Mouse (Mus musculus) intestine, postnatal 0 days (tissue): Measurements from ENCODE around the gene Slc9c1. TPM values are rescaled to one million over a fixed set of nuclear protein-coding genes. Genes with fewer than 3 reads are reported as not detected.

Experiments
- ATAC-seq: fragments of 200-750 bp; cut with Nextera tagmentation; 2 replicates; pipeline ENCODE4 v1.8.0; 2017; ENCODE audit warnings: mild to moderate bottlenecking, moderate TSS enrichment, moderate library complexity
- H3K27ac ChIP-seq: fragments of 300-500 bp; sonication (generic); 2 replicates; pipeline ENCODE4 v1.5.1; 2014; ENCODE audit warnings: mild to moderate bottlenecking, low read depth, low read length, moderate library complexity
- H3K27me3 ChIP-seq: fragments of 300-500 bp; sonication (generic); replicated peaks from 2 replicates; pipeline ENCODE4 v1.6.1; 2014; ENCODE audit warnings: low read length, mixed read lengths; ENCODE audit not compliant: control insufficient read depth, insufficient read depth
- H3K36me3 ChIP-seq: fragments of 300-500 bp; sonication (generic); 2 replicates; pipeline ENCODE4 v1.6.1; 2014; ENCODE audit warnings: mild to moderate bottlenecking, moderate library complexity; ENCODE audit not compliant: control insufficient read depth, insufficient read depth
- H3K4me1 ChIP-seq: fragments of 300-500 bp; sonication (generic); replicated peaks from 2 replicates; pipeline ENCODE4 v1.6.1; 2014; ENCODE audit warnings: antibody characterized with exemption, low read length, mixed read lengths; ENCODE audit not compliant: control insufficient read depth, insufficient read depth
- H3K4me2 ChIP-seq: fragments of 300-500 bp; sonication (generic); replicated peaks from 2 replicates; pipeline ENCODE4 v1.6.1; 2014; ENCODE audit warnings: low read depth, mild to moderate bottlenecking, moderate library complexity
- H3K4me3 ChIP-seq: fragments of 300-500 bp; sonication (generic); 2 replicates; pipeline ENCODE4 v1.5.1; 2014; ENCODE audit warnings: low read depth, low read length
- H3K9ac ChIP-seq: fragments of 300-500 bp; sonication (generic); 2 replicates; pipeline ENCODE4 v1.6.1; 2014; ENCODE audit warnings: mild to moderate bottlenecking, low read depth, low read length
- H3K9me3 ChIP-seq: fragments of 300-500 bp; sonication (generic); 2 replicates; pipeline ENCODE4 v1.6.1; 2016; ENCODE audit warnings: mixed run types; ENCODE audit not compliant: control insufficient read depth
- CTCF ChIP-seq: sonication (generic); IDR thresholded peaks from 2 replicates; pipeline ENCODE4 v1.5.1; 2016; ENCODE audit warnings: low read depth, mild to moderate bottlenecking, control low read depth, antibody characterized with exemption, moderate library complexity
- WGBS: fragments of 180-500 bp; shearing (Covaris S2); extraction: QIAGEN DNeasy Blood & Tissue Kit; methylation state at CpG from one replicate; pipeline ENCODE4 v1.1.7; 2014; 5-methylcytosine and 5-hydroxymethylcytosine counted together
- polyA plus RNA-seq: library from polyadenylated mRNA; unstranded; fragments of >200 nt; fragmentation: Nextera tagmentation; extraction: Ambion mirVana; gene quantifications from 2 replicates; pipeline ENCODE4 v1.2.1, GENCODE M21; 2015

The Slc9c1 gene
- polyA plus RNA-seq, 1 experiment from 2014 or later: not detected

DNA sequence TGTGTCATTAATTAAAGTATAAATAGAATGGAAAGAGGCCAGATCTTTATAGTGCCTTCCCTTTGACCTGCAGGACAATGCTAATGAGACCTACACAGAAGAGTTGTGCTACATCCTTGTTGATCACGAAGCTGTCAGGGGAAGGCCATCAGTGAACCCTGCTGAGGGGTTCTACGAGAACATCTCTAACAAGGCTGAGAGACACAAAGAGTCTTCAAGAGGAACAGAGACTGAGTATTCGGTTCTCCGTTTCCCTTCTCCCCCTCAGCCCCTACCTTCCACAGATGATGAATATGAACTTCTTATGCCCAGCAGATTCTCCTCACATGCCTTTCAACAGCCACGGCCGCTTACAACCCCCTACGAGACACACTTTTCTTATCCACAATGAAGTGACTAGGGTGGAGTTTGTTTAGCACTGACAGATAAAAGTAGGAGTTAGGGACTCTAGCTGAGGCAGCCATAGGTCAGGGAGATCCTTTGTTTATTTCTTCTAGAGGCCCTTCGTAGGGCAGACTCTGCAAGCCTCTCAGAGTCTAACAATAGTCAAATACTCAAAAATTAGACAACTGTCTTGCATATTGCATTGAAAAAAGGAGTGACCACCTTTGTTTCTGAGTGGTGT is 84.8 kb downstream of the Slc9c1 start:
- H3K9ac ChIP-seq: no peak overlapping the region
- no peaks in the 10 kb centered on the region for H3K9me3 ChIP-seq
- no peak overlapping the region for H3K27ac ChIP-seq
- no peak overlapping the region for H3K4me3 ChIP-seq
- no peaks in the 10 kb centered on the region for H3K27me3 ChIP-seq
- H3K4me1 ChIP-seq: no peaks in the 10 kb centered on the region
- no peak overlapping the region for H3K4me2 ChIP-seq
- ATAC-seq: no peak
- TF ChIP-seq CTCF: no peak
- 63% methylated on average over 8 of the region's 8 CpGs for WGBS
- H3K36me3 ChIP-seq: no peaks in the 10 kb centered on the region

DNA sequence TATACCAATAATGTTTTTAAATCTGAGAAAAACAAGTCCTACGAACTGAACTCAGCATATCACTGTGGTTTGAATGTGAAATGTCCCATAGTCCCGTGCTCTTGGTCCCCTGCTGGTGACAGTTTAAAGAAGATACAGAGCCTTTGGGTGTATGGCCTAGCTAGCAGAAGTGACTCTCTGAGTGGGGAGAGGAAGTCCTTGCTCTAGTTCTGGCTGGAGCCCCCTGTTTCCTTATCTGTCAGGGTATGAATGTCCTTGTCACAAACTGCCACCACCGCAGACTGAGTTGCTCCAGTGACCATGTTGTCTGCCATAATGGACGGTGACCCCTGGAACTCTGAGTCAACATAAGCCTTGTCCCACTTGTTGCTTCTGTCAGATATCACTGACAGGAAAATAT is 88.1 kb downstream of the Slc9c1 start:
- no peaks in the 10 kb centered on the region; the same call in 1 of the 2 replicates for H3K36me3 ChIP-seq
- no peak overlapping the region for H3K4me3 ChIP-seq
- no peak for ATAC-seq
- no peaks in the 10 kb centered on the region for H3K27me3 ChIP-seq
- H3K9me3 ChIP-seq: no peaks in the 10 kb centered on the region
- no peak for TF ChIP-seq CTCF
- WGBS: 91% methylated on average over 4 of the region's 4 CpGs
- H3K9ac ChIP-seq: no peak overlapping the region
- no peak overlapping the region for H3K4me2 ChIP-seq
- no peaks in the 10 kb centered on the region for H3K4me1 ChIP-seq
- no peak overlapping the region for H3K27ac ChIP-seq

DNA sequence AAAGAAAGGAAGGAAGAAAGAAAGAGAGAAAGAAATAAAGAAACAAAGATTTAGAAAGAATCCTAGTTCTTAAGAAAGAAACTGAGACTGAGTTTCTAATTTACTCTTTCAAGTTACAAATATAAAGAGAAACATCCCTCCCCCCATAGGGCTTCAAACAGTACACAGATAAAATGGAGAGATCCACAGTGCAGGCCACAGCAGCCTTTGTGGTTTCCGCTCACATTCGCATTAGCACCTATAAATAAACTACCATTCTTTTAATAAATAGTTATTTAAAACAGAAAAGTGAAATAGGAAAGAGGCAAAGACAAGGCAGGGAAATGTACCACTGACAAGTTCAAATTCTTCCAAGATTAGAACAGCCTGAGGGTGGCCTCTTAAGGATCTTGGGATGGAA is 89.7 kb downstream of the Slc9c1 start:
- TF ChIP-seq CTCF: no peak
- Histone ChIP-seq H3K36me3 (no peaks in the 10 kb centered on the region; the same call in 1 of the 2 replicates), H3K27me3 (no peaks in the 10 kb centered on the region), H3K9me3 (no peaks in the 10 kb centered on the region), H3K4me2 (no peak overlapping the region), H3K9ac (no peak overlapping the region), H3K27ac (no peak overlapping the region), H3K4me1 (no peaks in the 10 kb centered on the region), H3K4me3 (no peak overlapping the region)
- ATAC-seq: no peak
- 75% methylated on average over 2 of the region's 2 CpGs for WGBS

DNA sequence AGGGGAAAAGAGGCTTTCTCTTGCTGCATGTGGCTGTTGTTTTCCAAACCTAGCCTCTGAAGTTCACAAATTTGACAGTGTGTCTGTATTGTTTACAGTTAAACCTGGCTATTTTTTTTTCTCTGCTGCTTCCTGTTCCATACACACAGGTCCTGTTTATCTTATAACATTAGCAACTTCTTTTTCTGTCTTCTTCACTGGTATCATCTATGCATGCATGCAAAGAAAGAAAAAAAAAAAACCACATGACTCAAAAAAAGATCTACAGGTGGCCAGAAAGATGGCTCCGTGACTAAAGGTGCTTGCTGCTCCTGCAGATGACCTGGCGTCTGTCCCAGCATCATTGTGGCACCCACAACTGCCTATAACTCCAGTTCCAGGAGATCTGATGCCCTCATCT is 90.2 kb downstream of the Slc9c1 start:
- no peak overlapping the region for H3K4me3 ChIP-seq
- no peaks in the 10 kb centered on the region for H3K27me3 ChIP-seq
- H3K9me3 ChIP-seq: no peaks in the 10 kb centered on the region
- no peak overlapping the region for H3K27ac ChIP-seq
- no peaks in the 10 kb centered on the region for H3K4me1 ChIP-seq
- H3K9ac ChIP-seq: no peak overlapping the region
- ATAC-seq: no peak
- 81% methylated on average over 2 of the region's 2 CpGs for WGBS
- no peak for TF ChIP-seq CTCF
- H3K36me3 ChIP-seq: no peaks in the 10 kb centered on the region; the same call in 1 of the 2 replicates
- H3K4me2 ChIP-seq: no peak overlapping the region

DNA sequence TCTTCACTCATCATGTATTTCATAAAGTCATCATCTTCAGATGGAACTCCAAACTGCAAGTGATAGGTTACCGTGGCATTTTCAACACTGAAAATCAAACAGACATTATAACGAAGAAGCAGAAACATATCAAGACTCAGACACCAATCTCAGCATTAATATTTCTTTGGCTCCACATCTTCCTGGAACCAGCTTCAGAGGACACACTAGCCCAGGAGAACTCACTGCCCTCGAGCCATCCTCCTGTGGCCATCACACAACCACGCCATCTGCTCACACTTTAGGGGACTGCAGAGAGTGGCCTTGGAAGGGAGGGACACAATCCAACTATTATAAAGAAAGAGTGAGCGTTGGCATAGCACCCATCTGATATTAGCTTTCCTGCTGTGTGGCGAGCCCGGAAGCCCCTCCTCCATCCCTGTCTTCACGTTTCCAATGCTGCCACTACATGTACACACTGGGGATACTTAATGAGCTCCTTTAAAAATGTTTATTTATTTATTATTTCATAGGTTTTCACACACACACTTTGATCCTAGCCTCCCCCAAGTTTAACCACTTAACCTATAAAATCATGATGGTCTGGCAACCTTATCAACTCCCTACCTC is 94.5 kb downstream of the Slc9c1 start:
- no peak overlapping the region for H3K4me2 ChIP-seq
- no peak overlapping the region for H3K4me3 ChIP-seq
- H3K36me3 ChIP-seq: no peaks in the 10 kb centered on the region; the same call in 1 of the 2 replicates
- no peak for TF ChIP-seq CTCF
- no peak for ATAC-seq
- no peaks in the 10 kb centered on the region for H3K9me3 ChIP-seq
- no peak overlapping the region for H3K9ac ChIP-seq
- no peaks in the 10 kb centered on the region for H3K27me3 ChIP-seq
- H3K27ac ChIP-seq: no peak overlapping the region
- no peaks in the 10 kb centered on the region for H3K4me1 ChIP-seq
- 83% methylated on average over 8 of the region's 8 CpGs for WGBS

DNA sequence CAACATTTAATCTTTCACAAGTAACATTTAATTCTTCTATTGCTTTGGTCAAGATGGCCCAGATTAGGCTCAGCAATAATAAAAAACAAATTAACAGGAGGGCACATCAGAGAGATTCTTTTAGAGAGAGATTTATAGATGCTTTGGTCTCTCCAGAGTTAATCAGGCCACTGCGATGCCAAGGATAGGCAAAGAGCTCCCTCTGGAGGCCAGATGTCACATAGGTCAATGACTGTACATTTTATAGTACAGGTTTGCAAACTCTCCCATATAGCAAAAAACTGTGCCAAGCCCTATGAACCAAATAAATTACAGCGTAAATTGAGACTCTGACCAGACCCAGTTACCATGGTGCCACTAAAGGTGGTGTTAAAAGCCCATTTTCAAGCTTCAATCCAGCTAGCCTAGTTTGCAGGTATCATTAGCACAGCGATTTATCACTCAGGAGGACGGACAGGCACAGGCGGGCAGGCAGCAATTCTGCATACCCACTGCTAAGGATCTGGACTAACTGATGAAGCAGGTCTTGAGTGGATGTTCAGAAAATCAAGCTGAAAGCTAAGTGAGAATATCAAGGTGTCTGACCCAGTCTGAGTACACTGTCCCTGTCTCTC is 95.3 kb downstream of the Slc9c1 start:
- Histone ChIP-seq H3K4me2 (no peak overlapping the region), H3K36me3 (peaks cover 6% of the 10 kb centered on the region; the same call in 1 of the 2 replicates), H3K27me3 (no peaks in the 10 kb centered on the region), H3K9me3 (no peaks in the 10 kb centered on the region), H3K4me3 (no peak overlapping the region), H3K9ac (no peak overlapping the region), H3K4me1 (no peaks in the 10 kb centered on the region), H3K27ac (no peak overlapping the region)
- WGBS: 53% methylated on average over 5 of the region's 5 CpGs
- peak; percentile 89 for TF ChIP-seq CTCF
- peak; percentile 64 for ATAC-seq
